Comparison of ENCODE assay signal across 8 mouse cellular contexts in the genomic region with DNA sequence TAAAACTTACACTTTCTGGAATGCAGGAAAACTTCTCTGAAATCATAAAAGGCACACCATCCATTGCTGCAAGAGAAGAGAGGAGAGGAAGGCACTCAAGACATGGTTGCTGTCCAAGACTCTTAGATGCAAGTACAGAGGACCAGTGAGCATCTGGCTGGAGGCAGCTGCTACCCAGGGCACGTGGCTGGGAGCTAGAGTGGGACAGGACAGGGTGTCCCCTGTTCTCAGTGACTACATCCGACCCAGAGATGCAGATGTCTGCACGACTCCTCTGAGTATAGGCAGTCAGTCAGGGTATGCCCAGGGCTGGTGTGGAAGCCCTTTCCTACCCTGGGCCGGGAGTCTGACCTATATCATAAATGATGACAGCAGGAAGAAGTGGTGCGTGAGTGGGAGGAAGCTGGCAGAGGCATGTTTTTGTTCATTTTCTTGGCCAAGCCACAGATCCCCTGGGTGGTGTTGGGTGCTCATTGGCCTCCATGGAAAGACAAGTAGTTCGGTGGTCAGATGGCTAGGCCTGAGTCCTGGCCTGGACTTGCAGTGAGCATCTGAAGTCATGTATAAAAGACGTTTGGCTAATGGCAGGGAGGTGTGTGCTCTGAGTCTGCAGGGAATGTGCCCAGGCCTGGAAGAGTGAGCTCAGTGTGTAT.
A peak's percentile ranks its signal among the peaks of the same experiment; 100 is the strongest.
DNase-seq lines count a peak whose midpoint lies in the region; ATAC-seq and TF ChIP-seq lines count a peak whose summit lies in the region.

No protein-coding gene starts in this region.

- 56% methylated on average over 7 of the region's 7 CpGs for WGBS in intestine, embryonic 15.5 days
- 65% methylated on average over 7 of the region's 7 CpGs for WGBS in intestine, postnatal 0 days
- WGBS in hindbrain, postnatal 0 days, result 45% methylated on average over 7 of the region's 7 CpGs

- H3K4me2 ChIP-seq in intestine, embryonic 15.5 days (replicated peaks), result no peak overlapping the region
- H3K4me2 ChIP-seq in intestine, postnatal 0 days (replicated peaks; ENCODE audit: low read depth), result no peak overlapping the region
- H3K4me2 ChIP-seq in hindbrain, postnatal 0 days (ENCODE audit: low read depth, low read length), result no peak overlapping the region

- no peak overlapping the region for H3K9ac ChIP-seq in intestine, embryonic 15.5 days
- H3K9ac ChIP-seq in intestine, postnatal 0 days (ENCODE audit: low read depth, low read length), result no peak overlapping the region
- H3K9ac ChIP-seq in hindbrain, postnatal 0 days (replicated peaks; ENCODE audit: low read length), result no peak overlapping the region

- H3K4me1 ChIP-seq in intestine, embryonic 15.5 days (replicated peaks), result peaks cover 17% of the 10 kb centered on the region
- no peaks in the 10 kb centered on the region for H3K4me1 ChIP-seq in intestine, postnatal 0 days (replicated peaks; ENCODE audit: control insufficient read depth, insufficient read depth, low read length)
- peaks cover 41% of the 10 kb centered on the region for H3K4me1 ChIP-seq in hindbrain, postnatal 0 days (ENCODE audit: insufficient read depth, low read length)

- intact Hi-C loops in gastrocnemius, postnatal 14 days (cut with DNase I; ENCODE audit: low total_unique reads), result no loop called here

- H3K9me3 ChIP-seq in intestine, embryonic 15.5 days, result no peaks in the 10 kb centered on the region
- no peaks in the 10 kb centered on the region for H3K9me3 ChIP-seq in intestine, postnatal 0 days (ENCODE audit: control insufficient read depth)
- no peaks in the 10 kb centered on the region for H3K9me3 ChIP-seq in hindbrain, postnatal 0 days (ENCODE audit: low read length)

- TF ChIP-seq CTCF in intestine, postnatal 0 days (IDR thresholded peaks at IDR 0.05; ENCODE audit: low read depth), result no peak
- TF ChIP-seq CTCF in hindbrain, postnatal 0 days (IDR thresholded peaks at IDR 0.05; ENCODE audit: low read depth), result no peak

- H3K36me3 ChIP-seq in intestine, embryonic 15.5 days, result no peaks in the 10 kb centered on the region
- H3K36me3 ChIP-seq in intestine, postnatal 0 days (ENCODE audit: control insufficient read depth, insufficient read depth), result no peaks in the 10 kb centered on the region; the same call in 1 of the 2 replicates
- H3K36me3 ChIP-seq in hindbrain, postnatal 0 days (ENCODE audit: insufficient read depth, low read length), result no peaks in the 10 kb centered on the region; the same call in 1 of the 2 replicates

- peak; percentile 54; the same call in 1 of the 2 replicates for ATAC-seq in intestine, embryonic 15.5 days
- no peak for ATAC-seq in intestine, postnatal 0 days
- peak; percentile 24; the same call in 1 of the 2 replicates for ATAC-seq in hindbrain, postnatal 0 days
- ATAC-seq in inflammation-experienced regulatory T-cells, adult 6 months, result no peak

- H3K27ac ChIP-seq in intestine, embryonic 15.5 days, result no peak overlapping the region
- H3K27ac ChIP-seq in intestine, postnatal 0 days (ENCODE audit: low read depth, low read length), result no peak overlapping the region
- peak overlapping the region; percentile 76; the same call in 1 of the 2 replicates for H3K27ac ChIP-seq in hindbrain, postnatal 0 days

- no peaks in the 10 kb centered on the region for H3K27me3 ChIP-seq in intestine, embryonic 15.5 days (replicated peaks)
- no peaks in the 10 kb centered on the region for H3K27me3 ChIP-seq in intestine, postnatal 0 days (replicated peaks; ENCODE audit: control insufficient read depth, insufficient read depth, low read length)
- H3K27me3 ChIP-seq in hindbrain, postnatal 0 days (ENCODE audit: insufficient read depth, low read length), result no peaks in the 10 kb centered on the region

- DNase-seq in 3T3-L1 (ENCODE audit: low read depth, low spot score), result peak; percentile 97
- peak; percentile 37 for DNase-seq in fat pad, adult 2 months (ENCODE audit: extremely low read depth, low read depth, low spot score)
- DNase-seq in hindbrain, postnatal 0 days (ENCODE audit: low spot score), result no peak
- no peak for DNase-seq in left cerebral cortex, adult 11 months (ENCODE audit: low spot score)
- no peak for DNase-seq in gastrocnemius, postnatal 14 days

- no peak overlapping the region for H3K4me3 ChIP-seq in intestine, embryonic 15.5 days (replicated peaks)
- H3K4me3 ChIP-seq in intestine, postnatal 0 days (ENCODE audit: low read depth, low read length), result no peak overlapping the region
- no peak overlapping the region for H3K4me3 ChIP-seq in hindbrain, postnatal 0 days (ENCODE audit: low read length)

Comparison
In these comparisons a context has a peak if more than half of its experiments do, and no peak if none do; other contexts are left out.
1. ATAC-seq: peak in intestine, embryonic 15.5 days (single experiment) and hindbrain, postnatal 0 days (single experiment); none in intestine, postnatal 0 days (single experiment) and inflammation-experienced regulatory T-cells, adult 6 months (single experiment).
2. DNase-seq: peak in 3T3-L1 (single experiment) and fat pad, adult 2 months (single experiment); none in hindbrain, postnatal 0 days (single experiment), left cerebral cortex, adult 11 months (single experiment) and gastrocnemius, postnatal 14 days (single experiment).